Mouse (Mus musculus): ENCODE measurements around the gene Gdpgp1.

The Gdpgp1 gene

GRCm38 (mm10) chr7:80276374-80276773, 43.7 kb downstream of the Gdpgp1 start:
- no peak for DNase-seq (ENCODE audit: low read depth, low spot score)

- DNase-seq (ENCODE audit: low read depth, low spot score) = no peak
These were observed 47.4 kb downstream of the Gdpgp1 start for GRCm38 (mm10) chr7:80280032-80280431.

GRCm38 (mm10) chr7:80280998-80281397, 48.3 kb downstream of the Gdpgp1 start:
- no peak for DNase-seq (ENCODE audit: low read depth, low spot score)

GRCm38 (mm10) chr7:80281646-80282045, 49.0 kb downstream of the Gdpgp1 start:
- DNase-seq (ENCODE audit: low read depth, low spot score) = no peak

GRCm38 (mm10) chr7:80283226-80283918, 50.7 kb downstream of the Gdpgp1 start:
- DNase-seq (ENCODE audit: low read depth, low spot score) = no peak

GRCm38 (mm10) chr7:80284391-80284790, 51.7 kb downstream of the Gdpgp1 start:
- DNase-seq (ENCODE audit: low read depth, low spot score) = no peak

- no peak for DNase-seq (ENCODE audit: low read depth, low spot score)
These were observed 53.1 kb downstream of the Gdpgp1 start for GRCm38 (mm10) chr7:80285725-80286124.

GRCm38 (mm10) chr7:80287736-80288135, 55.1 kb downstream of the Gdpgp1 start:
- no peak for DNase-seq (ENCODE audit: low read depth, low spot score)

All from c-Kit-negative CD71-positive TER-119-positive erythroid progenitor cells, embryonic 14.5 days (primary cell).